Mouse (Mus musculus) kidney, adult 2 months (tissue): ENCODE measurements around the gene Tpsg1.

Source experiments
- CTCF ChIP-seq: fragments of 200-500 bp; conservative IDR thresholded peaks from 2 replicates; pipeline ENCODE4 v1.5.1; 2011; ENCODE audit warnings: low read depth, mild to moderate bottlenecking, control low read depth, low read length, moderate library complexity, mixed read lengths; ENCODE audit not compliant: insufficient read depth, insufficient read length
- POLR2A ChIP-seq: fragments of 200-500 bp; IDR thresholded peaks from one replicate; pipeline ENCODE4 v1.6.1; 2011; ENCODE audit warnings: low read depth, low read length, control low read depth

GRCm38 (mm10) chr17:25338218-25338617 lies 30.9 kb upstream of the Tpsg1 start:
- no peak for TF ChIP-seq POLR2A
- no peak for TF ChIP-seq CTCF
